Mouse (Mus musculus): ENCODE results near the gene Trp53bp2.

DNA sequence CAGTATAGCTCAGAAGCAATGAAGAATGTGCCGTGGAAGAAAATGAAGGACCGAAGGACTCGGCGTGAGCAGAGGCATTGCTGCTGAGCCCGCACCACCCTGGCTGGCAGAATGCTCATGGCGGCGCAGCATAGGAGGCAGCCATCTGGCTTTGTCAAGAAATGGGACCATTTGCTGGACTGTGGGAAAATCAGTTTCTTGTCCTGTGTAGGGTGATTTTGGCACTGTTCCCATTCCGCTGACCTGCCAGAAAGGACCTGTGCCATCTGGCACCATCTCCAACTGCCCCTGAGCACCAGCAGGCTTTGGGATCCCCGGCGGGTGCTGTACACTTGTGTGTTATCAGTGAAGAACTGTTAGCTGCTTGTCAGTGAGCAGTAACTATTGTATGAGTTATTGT, 52.8 kb downstream of the Trp53bp2 start:
- TF ChIP-seq CTCF (IDR thresholded peaks at IDR 0.05; ENCODE audit: extremely low read depth, insufficient read depth, insufficient read length, insufficient replicate concordance) (no peak), POLR2A (IDR thresholded peaks at IDR 0.05; ENCODE audit: low read depth, low read length) (no peak)

Data from spleen, adult 2 months (tissue).